Mouse (Mus musculus): ENCODE data around the gene Gm7138. TPM values are rescaled to one million over a fixed set of nuclear protein-coding genes. Genes with fewer than 3 reads are reported as not detected.
A peak's percentile ranks its signal among the peaks of the same experiment; 100 is the strongest.
"Not testable (repeated sequence)": the region's sequence is repeated elsewhere in the genome, so short reads cannot be mapped to it uniquely, and the experiment has no call there.

Gm7138 gene
- polyA plus RNA-seq (2015; fragmentation: Nextera tagmentation; extraction: Ambion mirVana): 1.3 and 1.7 TPM in 2 replicates

- ATAC-seq (ENCODE audit: insufficient number of reproducible peaks, low FRiP score, low TSS enrichment, low read depth); H3K27me3 ChIP-seq; H3K27ac ChIP-seq (replicated peaks); H3K4me2 ChIP-seq (replicated peaks); H3K9me3 ChIP-seq (replicated peaks); H3K4me1 ChIP-seq; H3K4me3 ChIP-seq (replicated peaks); H3K9ac ChIP-seq; H3K36me3 ChIP-seq: not testable (repeated sequence)
- WGBS: 60% methylated on average over 1 of the region's 1 CpGs
Observed at GRCm38 (mm10) chr10:77776844-77777243, at the start of gene Gm7138. TSS of gene Gm7138 (minus strand) at chr10:77776944.

- WGBS: 24% methylated on average over 4 of the region's 4 CpGs
- ATAC-seq (ENCODE audit: insufficient number of reproducible peaks, low FRiP score, low TSS enrichment, low read depth): no peak
Observed at GRCm38 (mm10) chr10:77819203-77819602, 42.5 kb upstream of the Gm7138 start.

GRCm38 (mm10) chr10:77818523-77818922 is 41.8 kb upstream of the Gm7138 start:
- ATAC-seq (ENCODE audit: insufficient number of reproducible peaks, low FRiP score, low TSS enrichment, low read depth): peak; percentile 37; the same call in 1 of the 2 replicates

More at GRCm38 (mm10) chr10:77819203-77819602, 42.5 kb upstream of the Gm7138 start:
- no peak overlapping the region for H3K27ac ChIP-seq (replicated peaks)
- H3K9ac ChIP-seq: no peak overlapping the region
- no peaks in the 10 kb centered on the region for H3K9me3 ChIP-seq (replicated peaks)
- H3K4me2 ChIP-seq (replicated peaks): no peak overlapping the region
- H3K4me1 ChIP-seq: no peaks in the 10 kb centered on the region
- H3K27me3 ChIP-seq: no peaks in the 10 kb centered on the region
- no peak overlapping the region for H3K4me3 ChIP-seq (replicated peaks)
- H3K36me3 ChIP-seq: no peaks in the 10 kb centered on the region

DNA sequence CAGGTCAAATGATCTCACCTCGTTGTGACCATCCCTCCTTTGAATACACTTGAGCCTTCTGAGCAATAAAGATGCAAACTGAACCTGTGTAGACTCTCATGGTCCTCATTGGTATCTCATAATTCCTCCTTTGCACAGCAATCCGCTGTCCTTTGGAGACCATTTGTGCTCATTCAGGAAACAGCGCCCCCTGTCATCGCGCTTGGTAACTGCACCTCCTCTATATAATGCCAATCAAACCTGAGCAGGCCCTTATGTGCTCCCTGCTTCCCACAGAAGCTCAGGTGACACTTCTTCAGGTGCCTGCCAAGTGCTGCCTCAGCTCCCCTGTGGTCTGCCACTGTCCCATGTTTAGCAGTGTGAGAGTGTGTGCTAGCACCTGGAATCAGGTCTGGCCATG is 38.8 kb upstream of the Gm7138 start:
- WGBS: 36% methylated on average over 5 of the region's 5 CpGs
- Histone ChIP-seq H3K36me3 (no peaks in the 10 kb centered on the region), H3K4me3 (replicated peaks) (no peak overlapping the region), H3K9me3 (replicated peaks) (no peaks in the 10 kb centered on the region), H3K27ac (replicated peaks) (no peak overlapping the region), H3K4me1 (no peaks in the 10 kb centered on the region), H3K4me2 (replicated peaks) (no peak overlapping the region), H3K9ac (no peak overlapping the region), H3K27me3 (no peaks in the 10 kb centered on the region)
- no peak for ATAC-seq (ENCODE audit: insufficient number of reproducible peaks, low FRiP score, low TSS enrichment, low read depth)

More at GRCm38 (mm10) chr10:77818523-77818922, 41.8 kb upstream of the Gm7138 start:
- H3K4me1 ChIP-seq: no peaks in the 10 kb centered on the region
- 95% methylated on average over 4 of the region's 4 CpGs for WGBS
- H3K27me3 ChIP-seq: no peaks in the 10 kb centered on the region
- H3K36me3 ChIP-seq: no peaks in the 10 kb centered on the region
- H3K4me3 ChIP-seq (replicated peaks): no peak overlapping the region
- H3K9ac ChIP-seq: no peak overlapping the region
- H3K4me2 ChIP-seq (replicated peaks): no peak overlapping the region
- no peak overlapping the region for H3K27ac ChIP-seq (replicated peaks)
- H3K9me3 ChIP-seq (replicated peaks): no peaks in the 10 kb centered on the region

DNA sequence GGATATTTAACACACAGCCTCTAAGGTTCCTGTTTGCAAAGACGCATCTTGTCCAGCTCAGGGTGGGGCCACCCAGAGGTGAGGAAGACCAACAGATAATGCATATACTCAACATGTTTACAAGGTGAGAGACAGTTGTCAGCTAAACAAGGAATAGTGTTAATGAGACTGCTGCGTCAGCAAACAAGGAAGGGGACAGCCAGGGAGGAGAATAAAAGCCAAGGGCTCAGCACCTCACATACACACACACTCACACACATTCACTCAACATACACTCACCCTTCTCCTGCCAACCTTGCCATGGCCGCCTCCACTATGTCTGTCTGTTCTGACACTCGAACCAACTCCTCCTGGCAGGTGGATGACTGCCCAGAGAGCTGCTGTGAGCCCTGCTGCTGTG is 37.6 kb upstream of the Gm7138 start, which contains the start of gene Gm2696:
Gene Gm2696, plus strand, starts transcription at position 301 of the 400 bp plus-strand sequence.
- no peaks in the 10 kb centered on the region for H3K9me3 ChIP-seq (replicated peaks)
- H3K4me2 ChIP-seq (replicated peaks): no peak within 1 kb of the TSS
- H3K27me3 ChIP-seq: no peaks in the 10 kb centered on the region
- no peak for ATAC-seq (ENCODE audit: insufficient number of reproducible peaks, low FRiP score, low TSS enrichment, low read depth)
- H3K4me3 ChIP-seq (replicated peaks): no peak within 1 kb of the TSS
- H3K9ac ChIP-seq: no peak within 1 kb of the TSS
- no peaks in the 10 kb centered on the region for H3K4me1 ChIP-seq
- H3K27ac ChIP-seq (replicated peaks): no peak within 1 kb of the TSS
- 48% methylated on average over 3 of the region's 4 CpGs for WGBS
- H3K36me3 ChIP-seq: no peaks in the 10 kb centered on the region

DNA sequence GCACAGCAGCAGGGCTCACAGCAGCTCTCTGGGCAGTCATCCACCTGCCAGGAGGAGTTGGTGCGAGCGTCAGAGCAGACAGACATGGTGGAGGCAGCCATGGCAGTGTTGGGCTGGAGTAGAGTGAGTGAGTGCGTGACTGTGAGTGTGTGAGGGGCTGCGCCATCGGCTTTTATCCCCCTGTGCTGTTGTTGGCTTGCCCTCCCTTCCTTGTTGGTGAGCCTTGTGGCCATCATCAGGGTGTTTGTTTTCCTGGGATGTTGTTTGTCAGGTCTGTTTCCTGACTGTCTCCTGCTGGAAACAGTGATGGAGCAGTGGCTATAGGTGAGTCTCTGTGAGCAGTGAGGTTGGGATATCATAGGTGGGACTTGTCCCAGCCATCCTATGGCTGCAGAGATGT is 35.0 kb upstream of the Gm7138 start, which contains the start of gene Gm9507:
Gene Gm9507, minus strand, starts transcription at position 101 of the 400 bp plus-strand sequence.
- Histone ChIP-seq H3K9me3 (replicated peaks) (no peaks in the 10 kb centered on the region), H3K27me3 (no peaks in the 10 kb centered on the region), H3K27ac (replicated peaks) (no peak within 1 kb of the TSS), H3K9ac (no peak within 1 kb of the TSS), H3K4me1 (no peaks in the 10 kb centered on the region), H3K4me3 (replicated peaks) (no peak within 1 kb of the TSS), H3K36me3 (no peaks in the 10 kb centered on the region), H3K4me2 (replicated peaks) (no peak within 1 kb of the TSS)
- no peak for ATAC-seq (ENCODE audit: insufficient number of reproducible peaks, low FRiP score, low TSS enrichment, low read depth)
- 61% methylated on average over 5 of the region's 5 CpGs for whole genome bisulfite sequencing

GRCm38 (mm10) chr10:77804095-77804494 is 27.4 kb upstream of the Gm7138 start:
- no peaks in the 10 kb centered on the region for H3K4me1 ChIP-seq
- no peak overlapping the region for H3K4me3 ChIP-seq (replicated peaks)
- H3K27me3 ChIP-seq: no peaks in the 10 kb centered on the region
- no peak overlapping the region for H3K27ac ChIP-seq (replicated peaks)
- no peaks in the 10 kb centered on the region for H3K36me3 ChIP-seq
- no peaks in the 10 kb centered on the region for H3K9me3 ChIP-seq (replicated peaks)
- no peak overlapping the region for H3K4me2 ChIP-seq (replicated peaks)
- WGBS: 74% methylated on average over 3 of the region's 3 CpGs
- no peak overlapping the region for H3K9ac ChIP-seq
- ATAC-seq (ENCODE audit: insufficient number of reproducible peaks, low FRiP score, low TSS enrichment, low read depth): no peak

DNA sequence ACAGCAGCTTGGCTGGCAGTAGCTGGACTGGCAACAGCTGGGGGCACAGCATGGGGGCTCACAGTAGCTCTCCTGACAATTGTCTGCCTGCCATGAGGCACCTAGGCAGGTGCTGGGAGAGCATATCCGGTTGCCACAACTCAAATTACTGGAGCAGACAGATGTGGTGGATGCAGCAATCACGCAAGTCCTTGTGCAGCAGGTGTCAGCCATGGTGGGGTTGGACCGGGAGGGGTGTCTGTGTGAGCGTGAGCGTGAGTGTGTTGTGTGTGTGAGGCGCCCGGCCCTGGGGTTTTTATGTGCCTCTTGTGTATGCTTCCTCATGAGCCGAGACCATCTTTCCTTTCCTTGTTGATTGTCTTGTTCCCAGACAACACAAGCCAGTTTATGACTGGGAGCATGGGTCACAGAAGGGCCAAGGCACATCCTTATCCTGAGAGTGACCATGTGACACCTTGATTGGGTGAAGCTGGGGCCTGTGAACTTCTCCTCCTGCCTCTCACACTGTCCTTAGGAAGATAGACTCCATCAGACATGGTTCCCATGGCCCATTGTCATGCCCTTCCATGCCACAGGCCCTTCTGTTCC is 22.3 kb upstream of the Gm7138 start, which contains the start of gene Gm19668:
Gene Gm19668, minus strand, starts transcription at position 213 of the 588 bp plus-strand sequence.
- no peaks in the 10 kb centered on the region for H3K9me3 ChIP-seq (replicated peaks)
- H3K36me3 ChIP-seq: no peaks in the 10 kb centered on the region
- H3K4me2 ChIP-seq (replicated peaks): no peak within 1 kb of the TSS
- peaks cover 7% of the 10 kb centered on the region; the same call in 1 of the 2 replicates for H3K4me1 ChIP-seq
- no peaks in the 10 kb centered on the region for H3K27me3 ChIP-seq
- H3K4me3 ChIP-seq (replicated peaks): no peak within 1 kb of the TSS
- WGBS: 55% methylated on average over 8 of the region's 8 CpGs
- H3K27ac ChIP-seq (replicated peaks): no peak within 1 kb of the TSS
- no peak within 1 kb of the TSS for H3K9ac ChIP-seq
- ATAC-seq (ENCODE audit: insufficient number of reproducible peaks, low FRiP score, low TSS enrichment, low read depth): no peak

GRCm38 (mm10) chr10:77798164-77798920 is 21.6 kb upstream of the Gm7138 start:
- 34% methylated on average over 3 of the region's 3 CpGs for WGBS
- H3K9ac ChIP-seq; H3K4me2 ChIP-seq (replicated peaks); H3K4me1 ChIP-seq; ATAC-seq (ENCODE audit: insufficient number of reproducible peaks, low FRiP score, low TSS enrichment, low read depth); H3K9me3 ChIP-seq (replicated peaks); H3K4me3 ChIP-seq (replicated peaks); H3K36me3 ChIP-seq; H3K27ac ChIP-seq (replicated peaks); H3K27me3 ChIP-seq: not testable (repeated sequence)

- H3K9ac ChIP-seq: no peak overlapping the region
- no peak overlapping the region for H3K4me3 ChIP-seq (replicated peaks)
- no peaks in the 10 kb centered on the region for H3K9me3 ChIP-seq (replicated peaks)
- H3K36me3 ChIP-seq: no peaks in the 10 kb centered on the region
- peaks cover 7% of the 10 kb centered on the region; the same call in 1 of the 2 replicates for H3K4me1 ChIP-seq
- H3K27ac ChIP-seq (replicated peaks): no peak overlapping the region
- 14% methylated on average over 3 of the region's 3 CpGs for WGBS
- H3K4me2 ChIP-seq (replicated peaks): no peak overlapping the region
- H3K27me3 ChIP-seq: no peaks in the 10 kb centered on the region
- ATAC-seq (ENCODE audit: insufficient number of reproducible peaks, low FRiP score, low TSS enrichment, low read depth): no peak
Observed at GRCm38 (mm10) chr10:77797677-77798076, 20.9 kb upstream of the Gm7138 start.

- no peak for ATAC-seq (ENCODE audit: insufficient number of reproducible peaks, low FRiP score, low TSS enrichment, low read depth)
- Histone ChIP-seq H3K9me3 (replicated peaks) (no peaks in the 10 kb centered on the region), H3K27ac (replicated peaks) (no peak within 1 kb of the TSS), H3K9ac (no peak within 1 kb of the TSS), H3K4me1 (peaks cover 7% of the 10 kb centered on the region; the same call in 1 of the 2 replicates), H3K27me3 (no peaks in the 10 kb centered on the region), H3K4me3 (replicated peaks) (no peak within 1 kb of the TSS), H3K4me2 (replicated peaks) (no peak within 1 kb of the TSS), H3K36me3 (no peaks in the 10 kb centered on the region)
- WGBS: 45% methylated on average over 2 of the region's 2 CpGs
Observed at GRCm38 (mm10) chr10:77794976-77795375, 18.2 kb upstream of the Gm7138 start, which contains the start of gene Gm9639. TSS of gene Gm9639 (minus strand) at chr10:77795076.
